Mouse (Mus musculus) gastrocnemius, postnatal 25 days (tissue): ENCODE results near the gene Sox9. TPM values are rescaled to one million over a fixed set of nuclear protein-coding genes. Genes with fewer than 3 reads are reported as not detected.
A peak's percentile ranks its signal among the peaks of the same experiment; 100 is the strongest.

Experiments
- DNase-seq: peaks from one replicate; pipeline ENCODE4 v3.0.0; 2022
- total RNA-seq, 2 experiments: library from RNA; stranded (reverse); gene quantifications; 1 replicate in 1 of 2; 2 replicates in 1 of 2; pipeline ENCODE4 v1.2.3; 2021

Sox9 gene
- total RNA-seq, 2 experiments from 2014 or later: 1.4 to 2.3 TPM

- DNase-seq: peak; percentile 35
These were observed 16.9 kb downstream of the Sox9 start for GRCm38 (mm10) chr11:112798831-112799382.

GRCm38 (mm10) chr11:112801189-112801818, 19.3 kb downstream of the Sox9 start:
- no peak for DNase-seq

DNA sequence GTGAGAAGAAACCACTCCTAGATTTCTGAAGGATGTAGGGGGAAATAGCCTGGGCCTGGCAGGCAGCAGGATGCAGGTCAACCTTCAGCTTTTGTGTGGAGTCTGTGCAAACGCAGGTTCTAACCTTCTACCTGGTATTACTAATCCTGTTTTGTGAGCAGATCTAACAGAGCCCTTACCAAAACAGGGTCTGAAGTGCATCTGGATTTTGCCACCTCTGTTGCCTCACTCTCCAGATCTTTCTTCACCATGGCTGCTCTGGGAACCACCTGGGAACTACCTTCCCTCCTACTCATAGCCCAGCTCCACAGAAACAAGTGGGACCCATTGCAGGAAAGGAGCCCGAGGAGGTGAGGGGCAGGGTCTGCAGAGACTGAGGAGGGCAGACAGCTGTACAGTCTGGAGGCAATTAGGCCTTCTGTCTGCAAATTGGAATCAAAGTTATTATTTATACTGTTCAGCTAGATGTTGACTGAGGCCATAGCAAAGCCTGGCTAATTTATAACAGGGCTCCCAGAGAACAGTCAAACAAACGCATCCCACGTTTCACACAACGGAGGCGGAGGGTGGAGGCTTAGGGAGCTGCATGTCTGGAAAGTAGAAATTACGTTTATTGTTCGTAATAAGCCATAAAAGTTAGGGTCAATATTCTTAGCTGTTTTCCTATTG, 25.9 kb downstream of the Sox9 start:
- DNase-seq: no peak

- DNase-seq: no peak
These were observed 28.6 kb downstream of the Sox9 start for GRCm38 (mm10) chr11:112810447-112811151.

- DNase-seq: no peak
These were observed 29.3 kb downstream of the Sox9 start for GRCm38 (mm10) chr11:112811152-112811871.

GRCm38 (mm10) chr11:112817829-112818650, 36.0 kb downstream of the Sox9 start:
- no peak for DNase-seq

DNA sequence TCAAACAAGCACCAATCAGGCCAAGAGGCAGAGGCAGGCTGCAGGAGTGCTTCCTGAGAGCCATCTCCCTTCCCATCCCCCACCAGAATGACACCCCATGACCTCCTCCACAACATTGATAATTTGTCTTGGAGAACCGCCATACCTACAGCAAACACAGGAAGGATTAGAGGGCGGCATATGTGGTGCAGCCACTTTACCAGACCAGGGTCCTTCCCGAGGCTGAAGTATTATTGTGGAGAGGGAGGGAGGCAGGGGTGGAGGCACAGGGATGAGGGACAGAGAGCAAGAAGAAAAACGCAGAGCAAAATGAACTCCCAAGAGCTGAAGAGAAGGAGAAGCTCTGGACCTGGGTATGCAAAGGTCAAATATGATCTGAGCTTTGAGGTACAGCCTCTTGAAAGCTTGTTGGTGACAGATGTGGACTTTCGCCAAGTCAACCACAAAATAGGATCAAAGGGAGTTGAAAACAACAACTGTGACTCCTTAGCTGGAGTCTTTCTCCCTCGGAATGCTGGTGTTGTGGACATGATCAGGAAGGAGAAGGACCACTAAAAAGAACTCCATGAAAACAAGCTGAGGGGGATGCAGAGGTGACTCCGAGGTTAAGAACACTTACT, 36.7 kb downstream of the Sox9 start:
- no peak for DNase-seq

DNA sequence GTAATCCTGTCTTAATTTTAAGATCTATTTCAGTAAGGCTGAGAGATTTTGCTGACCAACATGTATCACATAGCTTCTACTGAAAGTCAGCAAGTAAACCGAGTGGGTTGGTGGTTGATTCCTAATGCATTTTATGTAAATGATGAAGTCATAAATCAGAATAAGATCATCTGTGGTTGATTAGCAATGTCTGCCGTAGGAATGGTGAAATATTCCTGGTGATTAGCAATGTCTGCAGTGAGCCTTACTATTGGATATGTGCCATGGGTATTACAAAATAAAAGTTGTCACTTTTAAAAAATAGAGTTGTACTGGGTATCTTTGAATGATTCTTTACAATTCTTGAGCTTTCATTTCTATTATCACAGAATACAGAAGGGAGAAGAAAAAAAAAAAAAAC, 39.5 kb downstream of the Sox9 start:
- DNase-seq: no peak

DNA sequence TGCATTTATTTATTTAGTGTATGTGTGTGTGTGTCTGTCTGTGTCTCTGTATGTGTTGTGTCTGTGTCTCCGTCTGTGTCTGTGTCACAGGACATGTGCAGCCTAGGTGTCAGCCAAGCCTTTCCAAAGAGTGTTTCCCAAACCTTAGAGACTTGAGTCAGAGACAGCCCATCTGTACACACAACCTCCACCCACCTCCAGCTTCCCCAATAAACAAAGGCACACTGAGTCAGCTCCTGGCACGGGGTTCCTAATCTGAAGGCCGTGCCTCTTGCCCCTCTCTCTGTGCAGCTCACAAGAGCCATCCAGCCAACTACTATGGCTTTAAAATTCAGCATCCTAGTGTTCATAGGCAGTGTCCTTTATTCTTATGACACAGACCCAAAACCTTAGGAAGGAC, 42.1 kb downstream of the Sox9 start:
- no peak for DNase-seq

GRCm38 (mm10) chr11:112826193-112827043, 44.4 kb downstream of the Sox9 start:
- no peak for DNase-seq

DNA sequence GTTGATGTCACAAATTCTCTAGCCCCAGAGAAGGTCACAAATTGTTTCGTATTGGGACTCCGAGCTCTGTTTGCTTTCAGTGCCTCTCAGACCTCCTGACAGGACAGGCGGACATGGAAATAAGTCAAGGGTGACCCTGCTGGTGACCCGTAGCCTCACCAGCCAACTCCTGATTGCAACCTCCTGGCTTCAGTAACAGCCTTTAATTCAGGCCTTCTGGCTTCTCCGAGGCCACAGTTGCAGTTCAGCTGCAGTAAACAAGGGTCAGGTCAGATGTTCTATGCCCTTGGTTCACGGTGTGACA, 45.0 kb downstream of the Sox9 start:
- DNase-seq: no peak

DNA sequence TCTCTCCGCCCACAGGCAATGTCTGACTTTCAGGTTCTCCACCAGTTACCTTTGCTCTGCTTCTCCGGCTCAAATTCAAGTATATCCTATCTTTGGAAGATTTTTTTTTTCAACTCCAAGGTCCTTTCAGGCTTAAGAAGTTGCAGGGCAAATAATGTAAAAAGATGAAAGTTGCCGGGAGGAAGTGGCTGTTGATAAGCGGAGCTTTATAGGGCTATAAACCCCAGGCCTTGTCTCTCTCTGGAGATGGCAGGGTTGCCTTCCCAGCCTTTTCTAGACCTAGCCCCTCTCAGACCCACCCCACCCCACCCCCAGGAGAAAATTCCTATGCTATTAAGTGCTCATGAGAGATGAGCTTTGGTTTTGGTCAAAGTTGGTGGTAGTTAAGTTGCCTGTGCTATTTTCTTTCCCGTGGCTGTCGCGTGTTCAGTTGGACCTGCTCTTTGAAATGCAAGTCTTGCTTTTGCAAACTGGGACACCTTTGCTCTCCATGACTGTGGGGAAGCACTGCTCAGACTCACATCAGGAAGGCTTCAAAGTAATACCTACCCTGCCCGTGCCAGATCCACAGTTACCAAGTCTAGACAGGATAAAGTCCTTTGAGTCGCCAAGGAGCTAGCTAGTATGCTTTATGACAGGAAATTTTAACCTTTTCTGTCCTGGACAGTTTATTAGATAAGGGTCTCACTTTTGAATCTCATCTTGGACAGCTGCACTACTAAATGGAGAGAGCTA, 46.7 kb downstream of the Sox9 start:
- DNase-seq: no peak

- no peak for DNase-seq
These were observed 52.4 kb downstream of the Sox9 start for GRCm38 (mm10) chr11:112834245-112835005.

GRCm38 (mm10) chr11:112835468-112836092, 53.6 kb downstream of the Sox9 start:
- no peak for DNase-seq
